ENCODE assay signal across 25 mouse cellular contexts in genomic region chr10:119045059-119045458, GRCm38 (mm10).
"Had no signal": no experiment of that assay in that cellular context is flagged by ENCODE, and none has a peak within 500 bp of the region (broad histone marks: within the 10 kb centered on the region; RNA-seq: fewer than 3 reads in every experiment).

No protein-coding gene starts in this region.

- H3K9me3 ChIP-seq: heart, embryonic 10.5 days; heart, embryonic 13.5 days; heart, embryonic 15.5 days; hindbrain, embryonic 13.5 days; hindbrain, embryonic 15.5 days; kidney, embryonic 15.5 days; limb, embryonic 13.5 days; limb, embryonic 15.5 days; liver, embryonic 12.5 days had no signal

- H3K4me2 ChIP-seq: heart, embryonic 13.5 days; heart, embryonic 15.5 days; hindbrain, embryonic 13.5 days; hindbrain, embryonic 15.5 days; kidney, embryonic 15.5 days; limb, embryonic 13.5 days; limb, embryonic 15.5 days; liver, embryonic 12.5 days had no signal

- DNase-seq: forebrain, postnatal 0 days; gastrocnemius, postnatal 14 days; gastrocnemius, postnatal 36 days; heart, postnatal 36 days; kidney, adult 11 months; kidney, adult 2 months; kidney, adult 9 months; kidney, postnatal 25 days; layer of hippocampus, adult 9-11 months; layer of hippocampus, postnatal 36 days; left cerebral cortex, postnatal 4 days had no signal

- H3K4me1 ChIP-seq: hindbrain, embryonic 13.5 days; hindbrain, embryonic 15.5 days; limb, embryonic 15.5 days had no signal

- ATAC-seq: forebrain, postnatal 0 days; hindbrain, postnatal 0 days; intestine, embryonic 16.5 days; liver, embryonic 12.5 days had no signal

- H3K27me3 ChIP-seq: heart, embryonic 13.5 days; heart, embryonic 15.5 days; hindbrain, embryonic 13.5 days; hindbrain, embryonic 15.5 days; kidney, embryonic 15.5 days; limb, embryonic 13.5 days; limb, embryonic 15.5 days; liver, embryonic 12.5 days had no signal

- H3K4me3 ChIP-seq: heart, adult 2 months; heart, embryonic 10.5 days; heart, embryonic 13.5 days; heart, embryonic 15.5 days; hindbrain, embryonic 13.5 days; hindbrain, embryonic 15.5 days; kidney, embryonic 15.5 days; limb, embryonic 13.5 days; limb, embryonic 15.5 days; liver, embryonic 12.5 days had no signal

- H3K27ac ChIP-seq: heart, adult 2 months; heart, embryonic 10.5 days; heart, embryonic 13.5 days; heart, embryonic 15.5 days; hindbrain, embryonic 13.5 days; hindbrain, embryonic 15.5 days; hindbrain, postnatal 0 days; kidney, embryonic 15.5 days; kidney, postnatal 0 days; limb, embryonic 13.5 days; limb, embryonic 15.5 days; liver, embryonic 12.5 days; liver, embryonic 14.5 days had no signal

- H3K36me3 ChIP-seq: heart, embryonic 10.5 days; heart, embryonic 13.5 days; heart, embryonic 15.5 days; hindbrain, embryonic 13.5 days; hindbrain, embryonic 15.5 days; kidney, embryonic 15.5 days; limb, embryonic 13.5 days; limb, embryonic 15.5 days; liver, embryonic 12.5 days had no signal

- H3K9ac ChIP-seq: forebrain, postnatal 0 days; heart, embryonic 13.5 days; heart, embryonic 15.5 days; hindbrain, embryonic 13.5 days; hindbrain, embryonic 15.5 days; kidney, embryonic 15.5 days; limb, embryonic 13.5 days; limb, embryonic 15.5 days; liver, embryonic 12.5 days; liver, embryonic 14.5 days had no signal
